Mouse (Mus musculus) thymus, postnatal 0 days (tissue): ENCODE results near the gene Brd7. TPM values are rescaled to one million over a fixed set of nuclear protein-coding genes. Genes with fewer than 3 reads are reported as not detected.

Experiments used
- DNase-seq: peaks from one replicate; pipeline ENCODE4 v3.0.0-alpha.2; 2015; ENCODE audit warnings: low spot score
- polyA plus RNA-seq: library from polyadenylated mRNA; unstranded; fragments of >200 nt; fragmentation: Nextera tagmentation; extraction: Ambion mirVana; gene quantifications from 2 replicates; pipeline ENCODE4 v1.2.1, GENCODE M21; 2015

The Brd7 gene
- polyA plus RNA-seq, 1 experiment from 2014 or later = 95.7 TPM

DNA sequence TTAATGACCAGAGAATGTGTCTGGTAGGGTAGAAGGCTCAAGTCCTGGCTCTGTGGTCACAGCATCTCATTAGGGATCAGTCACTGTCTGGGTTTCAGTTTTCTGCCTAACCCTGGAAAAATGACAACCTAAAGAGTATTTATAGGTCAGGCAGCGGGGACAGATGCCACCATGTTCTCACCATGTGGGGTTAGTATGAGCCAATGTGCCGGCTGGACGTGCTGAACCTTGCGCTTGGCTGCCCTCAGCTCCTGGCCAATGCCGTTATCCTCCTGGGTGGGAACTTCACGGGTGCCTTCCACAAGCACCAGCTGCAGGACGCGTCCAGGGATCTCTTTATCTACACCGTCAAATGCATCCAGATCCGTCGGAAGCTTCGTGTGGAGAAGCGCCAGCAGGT is 51.7 kb downstream of the Brd7 start:
- no peak for DNase-seq

DNA sequence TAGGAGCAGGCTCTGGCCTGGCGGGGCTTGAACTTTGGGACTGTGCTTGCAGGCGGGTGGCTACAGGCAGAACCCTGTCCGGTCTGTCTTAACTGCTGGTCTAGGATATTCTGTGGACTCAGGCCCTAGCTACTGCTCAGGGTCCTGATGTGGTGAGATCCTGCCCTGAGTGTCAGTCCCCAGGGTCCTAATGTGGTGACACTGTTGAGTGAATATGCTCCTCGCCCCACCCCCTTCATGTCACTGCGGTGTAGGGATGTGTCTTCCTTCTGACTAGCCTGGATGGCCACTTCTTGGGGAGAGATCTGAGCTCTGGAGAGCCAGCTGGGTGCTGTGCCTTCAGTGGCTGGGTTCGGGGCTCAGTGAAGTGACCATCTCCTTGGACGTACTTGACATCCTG is 52.1 kb downstream of the Brd7 start:
- DNase-seq = no peak

DNA sequence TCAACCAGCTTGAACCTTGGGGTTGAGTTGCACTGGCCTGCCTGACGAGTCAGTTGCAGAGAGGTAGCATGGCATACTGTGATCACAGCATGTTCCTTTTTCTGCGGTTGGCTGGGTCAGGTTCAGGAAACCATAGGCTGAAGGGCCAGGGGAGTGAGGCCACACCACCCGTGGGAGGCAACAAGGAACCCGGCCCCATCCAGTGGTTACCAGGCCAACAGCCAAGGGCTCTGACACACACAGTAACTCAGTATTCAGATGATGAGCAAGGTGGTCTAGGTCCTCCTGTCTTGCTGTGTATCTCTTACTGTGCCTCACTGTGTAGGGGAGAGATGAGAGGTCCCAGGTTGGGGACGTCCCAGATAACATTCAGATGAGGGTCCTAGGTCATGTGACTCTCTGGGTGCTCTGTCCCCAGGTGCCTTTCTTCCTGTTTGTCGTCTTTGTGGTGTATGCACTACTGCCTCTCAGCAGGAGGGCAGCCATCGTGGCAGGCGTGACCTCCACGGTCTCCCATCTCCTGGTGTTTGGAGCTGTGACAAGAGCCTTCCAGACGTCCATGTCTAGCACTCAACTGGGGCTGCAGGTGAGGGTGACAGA is 52.6 kb downstream of the Brd7 start:
- DNase-seq = no peak

DNA sequence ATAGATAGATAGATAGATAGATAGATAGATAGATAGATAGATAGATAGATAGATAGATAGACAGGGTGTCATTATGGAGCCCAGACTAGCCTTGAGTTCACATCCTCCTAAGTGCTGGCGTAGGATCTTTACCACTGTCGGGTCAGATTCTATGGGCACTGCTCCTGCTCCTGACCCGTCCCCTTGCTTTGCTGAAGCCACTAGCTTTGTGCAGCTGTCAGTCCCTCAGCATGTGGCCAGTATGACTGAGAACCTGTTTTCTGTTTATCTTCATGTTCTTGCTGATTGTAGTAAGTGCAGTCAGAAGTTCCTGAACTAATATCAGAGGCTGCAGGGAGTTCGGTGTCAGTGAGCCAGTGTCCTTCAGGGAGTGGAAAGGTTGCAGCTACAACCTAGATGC is 54.3 kb downstream of the Brd7 start:
- DNase-seq = no peak

DNA sequence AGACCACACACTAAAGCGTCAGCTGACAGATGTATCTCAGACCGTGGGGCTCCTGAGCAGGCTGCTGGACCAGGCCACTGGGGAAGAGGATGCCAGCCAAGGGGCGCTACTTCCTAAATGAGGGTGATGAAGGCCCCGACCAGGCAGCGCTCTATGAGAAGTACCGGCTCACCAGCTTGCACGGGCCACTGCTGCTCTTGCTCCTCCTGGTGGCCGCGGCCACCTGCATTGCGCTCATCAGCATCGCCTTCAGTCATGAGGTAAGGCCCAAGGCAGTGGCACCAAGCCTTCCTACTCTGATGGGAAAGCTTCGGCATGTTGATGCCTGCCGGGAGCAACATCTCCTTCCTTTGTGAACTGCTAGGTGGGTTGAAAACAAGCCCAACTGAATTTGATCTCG is 55.5 kb downstream of the Brd7 start:
- no peak for DNase-seq

DNA sequence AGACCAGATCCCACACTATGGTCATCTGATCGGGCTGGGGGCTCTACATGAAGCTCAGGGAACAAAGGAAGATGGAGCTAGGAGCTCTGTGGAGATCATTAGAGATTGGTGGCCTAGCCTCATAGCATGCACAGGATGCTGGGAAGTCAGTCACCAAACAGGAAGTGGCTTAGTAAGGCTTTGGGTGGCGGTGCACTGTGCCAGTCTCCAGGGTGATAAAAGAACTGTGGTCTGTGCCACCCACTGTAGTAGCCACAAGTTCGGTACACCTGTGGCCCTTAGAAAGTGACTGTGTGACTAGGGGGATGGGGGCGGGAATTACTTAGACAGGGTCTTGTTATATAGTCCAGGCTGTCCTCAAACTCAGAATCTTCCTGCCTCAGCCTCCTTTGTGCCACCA is 56.2 kb downstream of the Brd7 start:
- peak; percentile 59 for DNase-seq

DNA sequence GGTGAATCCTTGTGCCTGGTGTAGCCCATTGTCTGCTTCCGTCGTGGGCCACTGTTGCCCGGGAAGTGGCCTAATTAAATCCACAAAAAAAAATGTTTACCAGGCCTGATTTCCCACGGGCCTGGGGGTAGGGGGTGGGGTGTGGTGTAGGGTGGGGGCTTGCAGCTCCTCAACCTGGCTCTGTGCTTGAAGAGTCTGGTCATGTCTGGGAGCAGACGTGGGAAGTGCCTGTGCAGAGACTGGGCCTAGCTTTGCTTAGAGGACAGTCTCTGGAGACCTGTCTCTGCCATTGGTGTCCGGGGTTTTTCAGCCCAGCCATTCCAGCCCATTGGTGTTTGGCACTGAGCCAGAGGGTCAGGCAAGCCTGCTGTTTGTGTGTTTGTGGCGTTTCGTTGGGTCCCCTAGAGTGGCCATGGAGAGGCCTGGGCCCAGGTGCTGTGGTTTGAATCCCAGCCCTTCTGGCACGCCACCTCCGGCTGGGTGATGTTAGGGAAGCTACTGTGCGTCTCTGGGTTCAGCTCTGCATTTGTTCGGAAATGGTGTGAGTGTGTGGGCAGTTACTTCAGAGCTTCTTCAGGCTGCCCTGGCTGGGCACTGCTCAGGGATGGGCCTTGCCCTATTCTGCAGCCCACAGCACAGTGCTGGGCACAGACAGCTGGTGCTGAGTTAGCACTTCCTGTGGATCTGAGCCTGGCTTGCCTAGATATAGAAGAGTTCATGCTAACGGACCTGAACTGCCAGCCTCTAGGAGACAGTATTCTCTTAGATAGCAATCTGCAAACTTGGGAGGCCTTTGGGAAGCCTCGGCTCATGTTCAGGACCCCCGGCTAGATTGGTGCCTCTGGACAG is 60.2 kb downstream of the Brd7 start:
- no peak for DNase-seq

DNA sequence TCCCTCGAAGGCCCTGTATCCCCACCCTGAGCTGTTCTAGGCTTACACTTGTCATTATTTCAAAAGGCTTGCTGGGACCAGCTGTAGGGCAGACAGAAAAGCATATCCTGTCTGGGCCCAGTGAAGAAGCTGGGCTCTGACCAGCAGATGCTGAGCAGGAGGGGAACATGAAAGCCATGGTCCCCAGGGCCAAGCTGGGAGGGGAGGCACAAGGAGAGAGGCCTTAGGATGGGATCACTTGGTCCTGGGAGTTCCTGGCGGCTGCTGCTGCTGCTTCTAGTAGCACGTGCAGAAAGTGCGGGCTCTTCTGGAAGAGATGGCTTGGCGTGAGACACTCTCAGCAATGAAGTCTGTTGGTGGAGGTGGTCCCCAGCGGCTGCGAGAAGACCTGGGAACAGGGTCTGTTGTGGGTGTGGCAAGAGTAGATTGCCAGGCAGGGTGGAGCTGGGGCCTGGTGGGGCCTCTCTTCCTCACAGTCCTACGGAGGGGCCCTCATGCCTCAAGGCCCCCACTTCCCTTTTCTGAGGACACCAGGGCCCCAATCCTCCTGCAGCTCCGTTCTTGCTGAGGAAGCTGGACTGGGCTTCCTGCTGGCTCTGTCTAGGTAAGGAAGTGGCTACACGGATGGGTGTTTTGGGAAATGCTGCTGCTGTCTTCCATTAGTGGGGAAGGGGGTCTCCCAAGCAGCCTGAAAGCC is 61.9 kb downstream of the Brd7 start:
- DNase-seq = no peak

DNA sequence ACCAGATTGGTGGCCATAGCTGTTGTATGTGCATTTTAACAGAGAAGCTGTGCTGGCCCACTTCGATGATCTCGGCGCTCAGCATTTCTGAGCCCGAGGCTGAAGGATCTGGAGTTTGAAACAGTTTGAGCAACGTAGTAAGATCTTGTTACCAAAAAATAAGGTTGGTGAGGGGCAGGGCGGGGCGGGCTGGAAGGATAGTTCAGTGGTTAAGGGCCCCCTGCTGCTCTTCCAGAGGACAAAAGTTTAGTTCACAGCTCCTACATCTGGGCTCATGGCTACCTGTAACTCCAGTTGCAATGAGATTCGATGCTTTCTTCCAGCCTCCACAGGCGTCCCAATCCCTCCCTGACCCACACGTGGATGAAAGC is 63.3 kb downstream of the Brd7 start:
- DNase-seq = no peak

DNA sequence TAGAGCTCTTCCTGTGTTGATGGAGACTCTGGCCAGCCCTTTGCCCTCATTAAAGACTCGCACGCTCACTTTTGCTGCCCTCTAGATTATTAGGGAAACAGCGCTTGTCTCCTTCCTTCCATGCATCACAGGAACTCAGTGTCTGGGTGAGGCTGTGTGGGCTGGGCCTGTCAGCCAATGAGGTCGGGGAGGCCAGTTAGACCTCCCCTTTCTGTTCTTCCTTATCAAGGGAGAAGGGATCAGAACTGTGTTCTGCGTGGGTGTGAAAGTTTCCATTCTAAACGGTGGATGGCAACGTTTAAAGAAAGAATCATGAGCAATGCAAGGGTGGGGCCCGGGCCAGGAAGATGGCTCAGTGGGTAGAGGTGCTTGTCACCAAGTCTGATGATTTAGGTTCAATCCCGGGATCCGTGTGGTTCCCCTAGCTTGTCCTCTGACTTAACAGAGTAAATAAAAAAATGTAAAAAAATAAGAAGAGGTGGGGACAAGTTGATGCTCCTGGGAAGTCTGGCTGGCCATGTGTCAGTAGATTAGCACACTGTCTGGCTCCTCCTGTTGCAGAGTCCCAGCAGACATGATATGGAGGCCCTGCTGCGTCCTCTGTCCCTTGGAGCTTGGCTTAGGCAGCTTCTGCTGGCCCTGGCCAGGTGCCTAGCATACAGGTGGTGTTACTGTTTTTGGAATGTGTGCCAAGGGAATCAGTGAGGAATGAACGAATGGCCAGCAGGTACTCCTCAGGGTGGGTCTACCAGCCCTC is 63.8 kb downstream of the Brd7 start:
- DNase-seq = no peak

DNA sequence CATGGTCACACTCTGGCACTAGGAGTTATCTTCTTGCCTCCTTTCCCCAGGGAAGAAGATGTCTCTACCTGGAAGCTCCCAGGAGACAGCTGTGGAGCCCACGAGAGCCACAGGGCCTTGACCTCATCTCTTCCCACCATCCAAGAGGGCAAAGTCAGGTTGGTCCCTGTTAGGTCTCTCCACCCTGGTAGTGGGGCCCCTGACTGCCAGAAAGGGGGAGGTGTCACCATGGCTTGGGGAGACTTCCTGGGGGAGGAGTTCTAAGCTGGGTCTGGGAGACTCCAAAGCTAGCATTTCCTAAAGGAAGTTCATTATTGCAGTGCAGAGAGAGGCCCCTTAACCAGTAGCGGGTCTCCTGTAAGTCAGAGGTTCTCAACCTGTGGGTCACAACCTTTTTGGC is 67.0 kb downstream of the Brd7 start:
- no peak for DNase-seq

DNA sequence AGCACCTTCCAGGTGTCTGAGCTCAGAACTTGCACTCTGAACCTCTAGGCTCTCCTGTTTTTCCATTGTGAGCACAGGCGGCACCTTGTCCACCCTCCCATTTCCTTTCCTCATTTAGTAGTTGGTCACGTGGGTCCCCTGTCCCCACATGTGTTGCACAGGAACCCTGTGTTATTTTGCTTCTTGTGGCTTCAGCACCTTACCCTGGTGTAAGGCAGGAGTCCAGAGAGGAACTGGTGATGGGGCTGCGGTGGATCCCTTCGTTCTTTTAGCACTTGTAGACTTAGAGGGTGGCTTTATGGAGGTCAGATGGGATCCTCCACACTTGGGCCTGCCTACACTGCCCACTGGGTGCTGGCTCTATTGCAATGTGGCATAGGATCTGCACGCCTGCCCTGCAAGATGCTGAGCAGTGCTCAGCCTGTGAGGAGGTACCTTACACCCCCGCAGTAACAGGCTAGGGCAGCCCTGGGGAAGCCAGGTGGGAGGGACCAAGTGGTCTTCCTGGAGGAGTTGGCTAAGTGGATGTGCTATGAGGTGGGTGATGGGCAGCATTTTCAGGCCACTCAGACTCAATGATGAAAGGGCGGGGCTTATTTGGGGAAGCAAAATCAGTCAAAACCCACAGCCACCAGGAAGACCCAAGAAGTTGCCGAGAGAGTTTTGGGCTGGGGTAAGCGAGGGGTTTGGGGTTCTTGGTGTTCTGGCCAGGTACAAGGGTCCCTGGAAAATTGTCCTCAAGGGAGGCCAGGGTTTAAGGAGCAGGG is 68.2 kb downstream of the Brd7 start:
- peak; percentile 34 for DNase-seq

DNA sequence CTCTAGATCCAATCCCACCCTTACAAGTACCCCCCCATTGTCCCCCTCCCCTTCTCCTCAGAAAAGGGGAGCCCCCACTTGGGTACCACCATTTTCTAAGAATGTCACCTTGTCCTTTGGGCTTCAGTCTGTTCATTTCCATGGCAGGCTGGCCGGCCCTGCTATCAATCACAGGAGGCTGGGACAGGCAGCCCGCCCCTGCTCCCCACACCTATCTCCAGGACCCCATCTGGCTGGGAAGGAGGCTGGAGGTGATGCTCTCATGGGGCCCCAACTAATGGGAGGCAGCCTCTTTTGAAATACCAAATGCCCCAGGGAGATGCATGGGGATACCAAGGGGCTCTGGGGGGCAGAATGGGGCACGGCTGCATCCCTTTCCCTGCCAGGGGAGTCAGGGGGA is 69.1 kb downstream of the Brd7 start:
- no peak for DNase-seq

DNA sequence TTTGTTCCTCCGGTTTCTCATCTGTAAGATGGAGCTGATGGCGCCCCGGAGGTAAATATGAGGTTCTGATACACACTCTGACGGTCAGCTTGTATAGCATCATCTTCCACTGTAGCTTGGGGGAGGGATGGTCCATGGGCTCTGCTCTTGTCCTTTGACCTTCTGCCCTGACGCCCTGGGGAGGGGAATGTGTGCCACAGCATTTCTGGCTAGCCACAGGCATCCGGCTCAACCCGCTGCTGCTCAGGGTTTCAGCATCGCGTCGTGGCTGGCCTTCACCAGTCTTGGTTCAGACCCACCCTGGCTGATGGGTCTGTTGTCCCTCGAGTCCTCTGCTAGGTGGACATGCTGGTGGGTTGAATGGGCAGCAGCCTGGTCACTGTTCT is 70.7 kb downstream of the Brd7 start:
- no peak for DNase-seq

DNA sequence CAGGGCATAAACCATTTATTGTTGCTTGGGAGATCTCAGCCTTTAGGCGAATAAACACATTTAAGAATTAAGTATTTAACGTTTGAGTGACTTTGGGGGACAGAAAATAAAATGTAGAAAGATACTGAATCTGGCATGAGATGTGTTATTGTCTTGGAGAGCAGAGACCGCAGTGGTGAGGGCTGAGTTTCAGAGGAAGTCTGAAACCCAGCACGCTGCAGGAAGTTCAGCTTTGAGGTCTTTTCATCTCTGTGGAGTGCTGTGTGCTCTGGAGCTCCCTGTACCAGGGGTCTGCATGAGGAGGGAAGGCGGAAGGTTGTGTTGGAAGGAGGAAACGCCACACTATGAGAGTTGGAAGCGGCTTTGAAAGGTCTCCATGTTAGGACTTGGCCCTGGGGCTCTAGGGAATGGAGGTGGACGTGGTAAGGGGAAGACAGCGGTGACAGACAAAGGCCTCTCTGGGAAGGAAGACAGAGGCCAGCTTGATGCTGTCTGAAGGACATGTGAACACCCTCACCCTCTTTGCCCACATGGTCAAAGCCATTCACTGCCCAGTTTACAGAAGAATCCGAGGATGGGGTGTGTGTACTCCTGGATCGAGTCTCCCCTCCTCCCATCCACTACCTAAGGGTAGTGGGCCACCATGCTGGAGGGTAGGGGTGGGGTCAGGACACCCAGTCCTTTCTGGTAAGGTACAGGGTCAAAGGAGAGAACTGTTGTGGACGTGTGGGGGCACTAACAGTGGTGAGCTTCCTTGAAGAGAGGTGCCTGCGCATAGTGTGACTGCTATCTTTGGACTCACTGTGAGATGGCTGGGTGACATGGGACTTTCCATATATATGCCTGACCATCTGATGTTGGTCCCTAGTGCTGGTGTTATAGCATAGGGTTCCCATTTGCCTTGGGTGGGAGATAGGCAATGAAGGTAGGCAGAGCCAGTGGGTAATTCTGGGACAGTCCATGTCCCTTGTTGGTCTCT is 71.4 kb downstream of the Brd7 start:
- peak; percentile 77 for DNase-seq

DNA sequence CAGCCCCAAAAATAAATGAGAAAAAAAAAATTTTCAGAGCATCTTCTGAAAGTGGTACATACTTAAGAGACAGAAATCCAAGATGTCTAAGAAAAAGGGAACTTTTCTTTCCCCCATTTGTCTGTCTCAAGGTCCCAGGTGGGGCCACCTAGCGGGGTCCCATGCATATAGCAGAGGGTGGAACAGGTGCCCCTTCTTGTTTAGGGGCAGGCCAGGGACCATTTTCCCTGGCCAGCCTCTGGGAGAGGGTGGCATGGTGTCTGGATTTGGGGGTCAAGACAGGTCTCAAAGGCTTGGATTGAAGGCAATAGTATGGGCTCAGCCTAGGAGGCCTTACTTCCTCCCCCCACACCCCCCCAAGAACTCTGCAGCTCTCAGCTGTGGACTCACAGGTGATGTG is 72.1 kb downstream of the Brd7 start:
- DNase-seq = no peak

DNA sequence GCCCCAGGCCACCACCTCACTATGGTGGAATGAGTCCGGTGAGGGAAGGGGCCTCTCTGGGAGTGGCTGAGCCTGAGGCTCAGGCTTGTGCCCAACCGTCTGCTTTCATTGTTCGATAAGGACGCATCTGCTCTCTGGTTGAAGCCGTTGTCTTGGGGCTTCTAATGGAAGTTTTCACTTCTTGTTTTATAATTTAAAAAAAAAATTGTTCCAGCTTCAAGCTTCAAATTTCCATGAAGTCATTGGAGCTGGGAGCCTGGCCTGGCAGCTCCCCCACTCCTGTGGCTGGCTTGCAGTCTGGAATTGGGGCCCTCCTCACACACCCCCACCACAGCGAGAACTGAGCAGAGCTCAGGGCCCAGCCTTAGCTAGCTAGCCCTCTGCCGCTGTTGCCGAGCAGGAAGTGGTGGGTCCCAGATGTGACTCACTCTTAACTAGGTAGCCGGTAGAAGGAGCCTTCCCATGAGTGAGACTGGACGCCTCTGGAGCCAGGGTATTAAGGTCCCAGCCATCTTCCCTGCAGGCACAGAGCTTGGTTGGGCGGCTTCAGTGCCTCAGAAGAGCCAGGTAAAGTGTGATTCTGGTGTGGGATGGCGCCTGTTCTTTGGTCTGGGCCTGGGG is 73.3 kb downstream of the Brd7 start:
- DNase-seq = peak; percentile 73

DNA sequence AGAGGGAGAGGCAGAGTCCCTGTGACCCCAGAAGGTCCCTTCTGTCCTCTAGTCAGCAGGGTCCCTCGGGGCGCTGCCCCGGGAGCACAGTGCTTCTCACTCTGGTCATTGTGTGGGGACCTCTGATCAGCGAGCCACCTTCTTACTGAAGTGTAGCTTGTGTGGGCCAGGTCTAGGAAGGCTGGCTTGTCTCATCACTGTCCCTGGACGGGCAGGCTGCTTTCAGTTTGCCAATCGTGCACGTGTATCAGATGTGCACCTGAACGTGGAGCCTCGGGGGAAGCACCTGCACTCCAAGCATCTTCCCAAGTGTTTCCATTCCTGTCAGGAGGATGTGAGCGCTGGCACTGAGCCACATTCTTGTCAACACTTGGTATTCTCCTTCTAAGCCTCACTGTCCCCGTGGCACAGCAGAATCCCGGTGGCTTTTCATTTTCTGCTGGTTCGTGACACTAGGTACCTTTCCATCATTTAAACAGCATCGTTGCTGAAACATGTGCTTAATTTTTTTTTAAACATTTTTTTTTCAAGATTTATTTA is 75.5 kb downstream of the Brd7 start:
- DNase-seq = no peak
